Mouse (Mus musculus): ENCODE measurements around the gene Pde6d.

- no peak for TF ChIP-seq CTCF (conservative IDR thresholded peaks at IDR 0.05; ENCODE audit: insufficient read depth, insufficient read length, low read depth, low read length)
- TF ChIP-seq POLR2A (IDR thresholded peaks at IDR 0.05; ENCODE audit: low read depth, low read length) = no peak
Measured at GRCm38 (mm10) chr1:86500681-86501080, 81.7 kb downstream of the Pde6d start.

Data from kidney, adult 2 months (tissue).